Mouse (Mus musculus) CH12F3 (cell line): Measurements from ENCODE around the gene Prdm4.

Source experiments
- in situ Hi-C: fragments of 300-500 bp; cut with MboI; formaldehyde crosslinking; loops from 2 replicates; pipeline ENCODE4 v1.14.3; 2020; ENCODE audit warnings: low sequenced_read_pairs

Prdm4 gene

DNA sequence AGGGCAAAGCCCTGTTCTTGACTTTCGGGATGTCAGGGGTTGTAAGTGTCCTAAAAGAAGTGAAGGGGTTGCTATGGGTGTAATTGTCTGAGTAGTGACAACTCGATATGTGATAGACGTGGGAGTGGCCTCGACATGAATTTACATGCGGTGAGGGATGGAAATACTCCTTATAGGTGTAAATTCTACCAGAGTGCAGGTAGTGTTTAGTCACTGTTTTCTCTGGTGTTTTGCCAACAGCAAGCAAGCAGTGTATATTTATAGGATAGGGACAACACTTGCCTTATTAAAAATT, 44.5 kb downstream of the Prdm4 start:
- in situ Hi-C loops, result no loop called here

DNA sequence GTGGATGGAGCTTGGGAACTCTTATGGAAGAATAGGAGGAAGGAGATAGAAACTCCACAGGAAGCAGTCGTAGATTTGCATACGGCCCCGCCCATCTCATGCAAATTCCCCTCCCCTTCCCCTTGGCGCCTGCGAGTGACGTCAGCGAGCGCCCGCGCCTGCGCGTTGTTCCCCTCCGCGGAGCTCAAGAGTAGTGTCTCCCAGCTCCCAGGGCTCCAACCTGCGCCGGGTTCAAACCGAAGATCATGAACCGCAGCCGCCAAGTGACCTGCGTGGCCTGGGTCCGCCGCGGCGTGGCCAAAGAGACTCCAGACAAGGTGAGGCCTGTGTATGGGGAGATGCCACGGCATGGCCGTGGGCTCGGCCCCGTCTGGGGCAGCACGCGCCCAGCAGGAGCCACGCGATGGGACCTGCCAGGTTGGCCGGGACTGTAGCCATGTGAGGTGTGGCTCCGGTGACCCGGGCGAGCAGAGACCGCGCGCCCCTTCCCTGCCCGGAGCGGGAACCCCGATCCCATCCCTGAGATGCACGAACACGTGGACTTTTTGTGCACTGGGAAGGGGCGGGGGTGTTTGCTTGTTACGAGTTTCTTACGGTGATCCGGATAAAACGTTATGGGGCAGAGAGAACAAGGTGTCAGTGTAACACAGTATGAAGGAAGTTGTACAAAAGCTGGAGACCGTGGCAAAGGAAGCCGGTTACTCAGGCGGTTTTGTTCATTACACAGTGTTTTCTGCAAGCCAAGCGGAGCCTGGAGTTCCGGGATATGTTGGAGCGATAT, 45.1 kb downstream of the Prdm4 start:
- in situ Hi-C loops, result no loop called here

DNA sequence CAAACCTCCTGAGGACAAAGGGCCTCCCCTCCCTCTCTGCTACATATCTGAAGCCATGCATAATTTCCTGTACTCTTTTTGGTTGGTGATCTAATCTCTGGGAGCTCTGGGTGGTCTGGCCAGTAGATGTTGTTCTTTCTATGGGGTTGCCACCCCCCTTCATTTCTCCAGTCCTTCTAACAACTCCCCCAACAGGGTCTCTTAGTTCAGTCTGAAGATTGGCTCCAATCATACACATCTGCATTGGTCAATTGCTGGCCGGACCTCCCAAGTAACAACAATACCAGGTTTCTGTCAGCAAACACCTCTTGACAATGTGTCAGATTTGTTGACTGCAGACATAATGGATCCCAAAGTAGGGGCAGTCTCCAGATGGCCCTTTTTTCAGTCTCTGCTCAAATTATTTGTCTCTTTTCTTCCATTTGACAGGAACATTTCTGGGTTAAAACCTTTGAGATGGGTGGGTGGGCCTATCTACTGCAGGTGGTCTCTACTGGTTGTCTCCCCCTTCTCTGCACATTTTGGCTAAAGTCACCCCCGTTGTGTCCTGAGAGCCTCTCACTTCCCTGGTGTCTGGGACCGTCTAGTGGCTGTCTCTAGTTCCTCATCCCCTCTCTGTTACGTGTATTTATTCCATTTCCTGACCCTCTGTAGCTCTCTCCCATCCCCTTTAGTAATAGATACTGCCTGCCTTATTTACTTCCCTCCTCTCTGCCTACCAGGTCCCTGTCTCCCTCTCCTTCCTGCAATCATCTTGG, 70.7 kb downstream of the Prdm4 start:
- in situ Hi-C loops, result no loop called here
